Mouse (Mus musculus) stomach, embryonic 16.5 days (tissue): ENCODE results near the gene Rnf213. TPM values are rescaled to one million over a fixed set of nuclear protein-coding genes. Genes with fewer than 3 reads are reported as not detected.

Experiments used
- ATAC-seq: fragments of 200-750 bp; cut with Nextera tagmentation; 2 replicates; pipeline ENCODE4 v1.8.0; 2017; ENCODE audit warnings: moderate number of reproducible peaks, moderate TSS enrichment; ENCODE audit not compliant: insufficient read depth, low FRiP score
- H3K27ac ChIP-seq: fragments of 300-500 bp; sonication (generic); 2 replicates; pipeline ENCODE4 v1.5.1; 2014; ENCODE audit warnings: low read length
- H3K27me3 ChIP-seq: fragments of 300-500 bp; sonication (generic); 2 replicates; pipeline ENCODE4 v1.6.1; 2014; ENCODE audit warnings: low read length, control low read depth, mixed read lengths; ENCODE audit not compliant: control insufficient read depth, insufficient read depth
- H3K36me3 ChIP-seq: fragments of 300-500 bp; sonication (generic); 2 replicates; pipeline ENCODE4 v1.6.1; 2014; ENCODE audit warnings: low read length; ENCODE audit not compliant: control insufficient read depth, insufficient read depth
- H3K4me1 ChIP-seq: fragments of 300-500 bp; sonication (generic); 2 replicates; pipeline ENCODE4 v1.6.1; 2014; ENCODE audit warnings: low read length, control low read depth, mixed read lengths; ENCODE audit not compliant: control insufficient read depth, insufficient read depth
- H3K4me2 ChIP-seq: fragments of 300-500 bp; sonication (generic); 2 replicates; pipeline ENCODE4 v1.6.1; 2014; ENCODE audit warnings: low read depth, low read length, mixed read lengths
- H3K4me3 ChIP-seq: fragments of 300-500 bp; sonication (generic); replicated peaks from 2 replicates; pipeline ENCODE4 v1.5.1; 2014; ENCODE audit warnings: mild to moderate bottlenecking, low read length
- H3K9ac ChIP-seq: fragments of 300-500 bp; sonication (generic); 2 replicates; pipeline ENCODE4 v1.6.1; 2014; ENCODE audit warnings: low read length
- H3K9me3 ChIP-seq: fragments of 300-500 bp; sonication (generic); replicated peaks from 2 replicates; pipeline ENCODE4 v1.6.1; 2016; ENCODE audit warnings: low read length, control low read depth; ENCODE audit not compliant: control insufficient read depth
- WGBS: fragments of 180-500 bp; shearing (Covaris S2); extraction: QIAGEN DNeasy Blood & Tissue Kit; methylation state at CpG from one replicate; pipeline ENCODE4 v1.1.7; 2014; 5-methylcytosine and 5-hydroxymethylcytosine counted together
- polyA plus RNA-seq: library from polyadenylated mRNA; unstranded; fragments of >200 nt; fragmentation: Nextera tagmentation; extraction: Ambion mirVana; gene quantifications from 2 replicates; pipeline ENCODE4 v1.2.1, GENCODE M21; 2015

Rnf213 gene
- polyA plus RNA-seq, 1 experiment from 2014 or later: 7.3 TPM

DNA sequence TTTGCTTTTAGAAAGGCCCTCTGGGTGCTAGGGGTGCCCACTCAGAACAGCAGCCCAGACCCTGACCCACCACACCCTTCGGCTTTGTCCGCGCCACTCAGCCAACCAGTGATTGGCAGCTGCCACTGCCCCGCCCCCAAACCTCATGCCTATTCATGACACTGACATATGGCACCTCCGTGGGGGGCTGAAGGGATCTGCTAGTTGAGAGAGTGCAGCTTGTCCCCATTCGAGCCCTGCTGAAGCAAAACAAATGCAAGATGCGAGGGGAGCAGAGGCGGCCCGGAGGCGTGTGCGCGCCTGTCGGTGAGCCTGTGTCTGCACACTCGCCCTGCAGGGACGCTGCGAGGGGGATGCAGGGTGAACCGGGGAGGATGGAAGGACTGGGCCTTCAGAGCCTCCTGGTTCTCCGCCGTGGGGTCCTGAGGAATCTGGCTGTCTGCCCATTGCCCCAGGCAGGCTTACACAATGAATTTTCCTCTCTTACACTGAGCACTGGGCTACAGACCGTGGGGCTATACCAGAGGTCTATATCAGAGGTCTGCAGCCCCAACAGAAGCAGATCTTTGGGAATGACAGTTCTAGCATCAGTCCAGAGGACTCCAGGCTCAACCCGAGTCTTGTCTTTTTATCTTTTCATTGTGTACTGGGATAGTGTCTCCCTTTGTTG is 122.2 kb downstream of the Rnf213 start:
- WGBS: 6% methylated on average over 21 of the region's 21 CpGs
- no peak for ATAC-seq
- H3K36me3 ChIP-seq: no peaks in the 10 kb centered on the region
- H3K4me3 ChIP-seq: no peak overlapping the region
- H3K4me2 ChIP-seq: peak overlapping the region; percentile 27; the same call in 1 of the 2 replicates
- H3K9me3 ChIP-seq: no peaks in the 10 kb centered on the region
- peak overlapping the region; percentile 7; the same call in 1 of the 2 replicates for H3K9ac ChIP-seq
- H3K4me1 ChIP-seq: no peaks in the 10 kb centered on the region; the same call in 1 of the 2 replicates
- no peak overlapping the region for H3K27ac ChIP-seq
- H3K27me3 ChIP-seq: peaks cover 11% of the 10 kb centered on the region; the same call in 1 of the 2 replicates

DNA sequence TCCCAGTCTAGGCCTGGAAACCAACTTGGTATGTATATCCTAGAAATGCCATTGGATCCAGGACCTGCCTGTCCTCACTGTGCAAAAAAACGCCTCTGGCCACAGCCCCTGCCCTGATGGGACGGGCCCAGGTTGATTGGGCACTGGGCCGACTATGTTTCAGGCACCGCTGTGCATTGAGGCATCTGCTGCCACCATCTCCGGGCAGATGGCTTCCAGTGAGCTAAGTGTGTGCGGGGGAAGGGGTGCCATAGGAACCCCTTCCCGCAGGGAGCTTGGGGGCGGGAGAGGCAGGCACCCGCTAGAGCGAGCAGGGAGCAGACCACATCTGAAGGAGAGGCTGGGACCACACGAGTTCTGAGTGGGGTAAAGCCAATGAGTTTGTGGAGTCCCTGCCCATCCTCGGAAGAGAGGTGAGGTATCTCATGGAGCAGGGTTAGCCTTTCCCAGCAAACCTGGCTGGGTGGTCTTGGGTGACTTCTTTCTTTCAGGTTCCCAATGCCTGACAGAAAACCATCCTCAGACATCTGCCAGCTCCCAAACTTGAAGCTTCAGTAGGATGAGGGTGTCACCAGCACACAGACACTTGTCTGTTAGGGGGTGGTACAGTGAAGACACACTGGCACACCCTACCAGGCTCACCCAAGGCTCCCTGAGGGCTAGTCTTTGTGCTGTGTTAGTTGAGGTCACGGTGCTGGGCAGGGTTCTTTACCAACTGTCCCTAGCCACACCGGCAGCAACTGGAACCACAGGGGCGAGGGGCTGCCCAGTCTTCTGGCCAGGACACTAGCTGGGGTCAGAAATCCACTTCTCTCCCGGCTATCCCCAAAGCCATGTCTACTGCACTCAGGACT is 123.2 kb downstream of the Rnf213 start:
- H3K4me2 ChIP-seq: no peak overlapping the region
- peaks cover 3% of the 10 kb centered on the region; the same call in 1 of the 2 replicates for H3K4me1 ChIP-seq
- peaks cover 11% of the 10 kb centered on the region; the same call in 1 of the 2 replicates for H3K27me3 ChIP-seq
- no peaks in the 10 kb centered on the region for H3K9me3 ChIP-seq
- WGBS: 76% methylated on average over 16 of the region's 16 CpGs
- ATAC-seq: no peak
- no peaks in the 10 kb centered on the region for H3K36me3 ChIP-seq
- no peak overlapping the region for H3K4me3 ChIP-seq
- H3K9ac ChIP-seq: no peak overlapping the region
- no peak overlapping the region for H3K27ac ChIP-seq

DNA sequence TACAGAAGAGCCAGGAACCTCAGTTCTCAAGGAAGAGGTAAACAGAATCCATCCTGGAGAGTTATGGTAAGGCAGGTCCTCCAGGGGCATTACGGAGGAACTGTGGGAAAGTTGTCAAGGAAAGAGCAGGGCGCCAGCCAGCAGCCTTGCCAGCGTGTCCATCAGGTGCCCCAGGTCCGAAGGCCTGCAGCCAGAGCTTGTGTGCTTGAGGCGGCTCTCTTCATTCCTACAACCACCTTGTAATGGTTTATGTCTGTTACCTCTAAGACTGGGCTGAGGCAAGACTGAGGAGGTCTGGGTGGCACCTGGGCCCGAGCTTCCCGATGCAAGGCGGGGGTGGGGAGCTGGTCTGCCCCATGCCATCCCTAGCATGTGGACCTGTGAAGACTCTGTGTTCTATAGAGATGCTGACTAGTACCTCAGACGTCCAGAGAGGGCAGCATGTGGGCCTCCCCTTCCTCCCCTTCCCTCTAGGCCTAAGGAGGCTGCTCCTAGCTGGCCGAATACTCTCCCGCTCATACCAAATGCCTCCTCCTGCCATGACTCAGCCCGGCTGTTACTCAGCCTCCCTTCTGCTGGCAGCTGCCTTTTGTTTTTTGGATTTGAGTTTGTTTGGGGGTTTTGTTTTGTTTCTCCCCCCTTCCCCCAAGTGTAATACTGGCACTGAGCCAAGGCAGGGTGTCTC is 123.9 kb downstream of the Rnf213 start:
- 61% methylated on average over 12 of the region's 12 CpGs for WGBS
- H3K27ac ChIP-seq: no peak overlapping the region
- no peak; the same call in 1 of the 2 replicates for ATAC-seq

DNA sequence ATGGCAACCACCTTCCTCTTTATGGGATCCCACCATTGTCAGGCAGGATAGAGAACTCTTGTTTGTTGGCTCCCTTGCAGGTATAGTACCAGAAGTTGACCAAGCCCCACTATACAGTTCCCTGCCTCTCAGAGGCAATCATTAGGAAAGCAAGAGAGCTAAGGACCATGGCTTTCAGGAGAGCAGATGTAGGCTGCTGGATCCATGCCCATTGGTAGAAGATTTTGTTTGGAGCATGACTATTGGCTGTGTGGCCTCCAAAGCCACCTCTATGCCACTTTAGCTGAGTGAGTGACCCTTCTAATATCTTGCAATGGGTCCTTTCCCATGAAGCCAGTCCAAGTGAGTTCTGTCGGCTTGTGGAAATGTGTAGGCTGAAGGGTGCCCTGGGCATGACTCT is 126.5 kb downstream of the Rnf213 start:
- H3K27ac ChIP-seq: no peak overlapping the region
- H3K4me3 ChIP-seq: no peak overlapping the region
- peaks cover 3% of the 10 kb centered on the region; the same call in 1 of the 2 replicates for H3K4me1 ChIP-seq
- H3K27me3 ChIP-seq: peaks cover 7% of the 10 kb centered on the region; the same call in 1 of the 2 replicates
- no peak overlapping the region for H3K9ac ChIP-seq
- H3K4me2 ChIP-seq: no peak overlapping the region
- no peaks in the 10 kb centered on the region for H3K9me3 ChIP-seq
- ATAC-seq: no peak
- no peaks in the 10 kb centered on the region for H3K36me3 ChIP-seq
- WGBS: 100% methylated on average over 1 of the region's 1 CpGs

More for the DNA sequence above, 123.9 kb downstream of the Rnf213 start:
- peaks cover 11% of the 10 kb centered on the region; the same call in 1 of the 2 replicates for H3K27me3 ChIP-seq
- no peaks in the 10 kb centered on the region for H3K36me3 ChIP-seq
- H3K9ac ChIP-seq: no peak overlapping the region
- H3K4me1 ChIP-seq: peaks cover 3% of the 10 kb centered on the region; the same call in 1 of the 2 replicates
- no peak overlapping the region for H3K4me2 ChIP-seq
- no peak overlapping the region for H3K4me3 ChIP-seq
- no peaks in the 10 kb centered on the region for H3K9me3 ChIP-seq

GRCm38 (mm10) chr11:119520005-119520712 is 127.3 kb downstream of the Rnf213 start:
- H3K9ac ChIP-seq: no peak overlapping the region; the same call in 1 of the 2 replicates
- H3K36me3 ChIP-seq: no peaks in the 10 kb centered on the region
- no peaks in the 10 kb centered on the region for H3K9me3 ChIP-seq
- no peak overlapping the region for H3K27ac ChIP-seq
- 0 out of 2 replicates have a peak, but pooled peaks cover 7% of the 10 kb centered on the region for H3K4me1 ChIP-seq
- WGBS: 34% methylated on average over 5 of the region's 5 CpGs
- H3K27me3 ChIP-seq: no peaks in the 10 kb centered on the region; the same call in 1 of the 2 replicates
- ATAC-seq: no peak
- no peak overlapping the region for H3K4me3 ChIP-seq
- no peak overlapping the region for H3K4me2 ChIP-seq

DNA sequence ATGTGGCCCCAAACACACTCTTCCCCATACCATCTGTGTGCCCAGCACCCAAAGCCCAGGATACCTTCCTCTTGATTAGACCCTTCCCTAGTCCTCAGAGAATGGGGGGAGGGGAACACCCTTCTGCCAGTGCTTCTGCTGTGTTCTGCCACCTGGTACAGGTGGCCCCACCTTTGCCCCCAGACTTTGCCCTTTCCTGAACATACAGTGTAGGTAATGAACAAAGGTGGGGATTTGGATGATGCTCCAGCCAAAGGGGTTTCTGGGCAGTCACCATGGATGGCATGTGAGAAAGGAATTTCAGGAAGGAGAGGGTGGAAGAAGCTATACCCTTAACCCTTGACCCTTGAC is 127.8 kb downstream of the Rnf213 start:
- 0 out of 2 replicates have a peak, but pooled peaks cover 7% of the 10 kb centered on the region for H3K4me1 ChIP-seq
- no peak overlapping the region for H3K4me3 ChIP-seq
- no peaks in the 10 kb centered on the region for H3K27me3 ChIP-seq
- H3K36me3 ChIP-seq: no peaks in the 10 kb centered on the region
- H3K4me2 ChIP-seq: no peak overlapping the region
- ATAC-seq: no peak
- no peak overlapping the region for H3K27ac ChIP-seq
- no peak overlapping the region; the same call in 1 of the 2 replicates for H3K9ac ChIP-seq
- no peaks in the 10 kb centered on the region for H3K9me3 ChIP-seq

DNA sequence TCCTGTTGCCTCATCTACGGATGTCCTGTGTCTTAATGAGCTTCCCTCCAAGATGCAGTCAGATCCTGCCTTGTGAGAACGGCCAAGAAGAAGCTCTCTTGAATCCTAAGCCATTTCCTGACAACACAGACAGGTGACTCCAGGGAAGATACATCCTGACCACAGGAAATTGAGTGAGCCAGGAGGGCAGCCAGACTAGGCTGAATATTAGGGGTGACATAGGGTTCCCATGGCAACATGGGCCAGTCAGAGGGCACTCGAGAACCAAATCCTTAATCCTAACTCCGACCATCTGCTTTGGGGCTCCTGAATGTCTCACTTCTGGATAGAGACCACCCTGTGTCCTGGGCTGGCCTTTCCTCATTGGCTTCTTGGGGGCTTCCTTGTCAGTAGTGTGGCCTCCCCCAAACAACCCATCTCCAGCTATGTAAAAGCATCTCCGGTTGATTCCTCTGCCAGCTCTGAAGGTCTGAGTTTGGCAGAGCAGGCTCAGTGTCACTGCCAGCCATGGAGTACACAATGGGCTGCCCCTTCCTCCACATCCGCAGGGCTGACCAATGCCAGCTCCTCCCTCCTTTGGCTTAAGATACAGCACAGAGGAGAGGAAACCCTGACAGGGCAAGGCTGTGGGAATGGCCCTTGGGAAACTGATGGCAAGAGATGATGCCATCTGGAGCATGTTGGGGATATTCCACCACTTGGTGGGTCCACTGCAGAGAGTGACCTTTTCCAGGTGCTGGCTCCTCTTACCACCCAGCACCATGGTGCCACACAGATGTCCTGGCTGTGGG is 129.2 kb downstream of the Rnf213 start:
- no peak for ATAC-seq
- WGBS: 82% methylated on average over 6 of the region's 6 CpGs

DNA sequence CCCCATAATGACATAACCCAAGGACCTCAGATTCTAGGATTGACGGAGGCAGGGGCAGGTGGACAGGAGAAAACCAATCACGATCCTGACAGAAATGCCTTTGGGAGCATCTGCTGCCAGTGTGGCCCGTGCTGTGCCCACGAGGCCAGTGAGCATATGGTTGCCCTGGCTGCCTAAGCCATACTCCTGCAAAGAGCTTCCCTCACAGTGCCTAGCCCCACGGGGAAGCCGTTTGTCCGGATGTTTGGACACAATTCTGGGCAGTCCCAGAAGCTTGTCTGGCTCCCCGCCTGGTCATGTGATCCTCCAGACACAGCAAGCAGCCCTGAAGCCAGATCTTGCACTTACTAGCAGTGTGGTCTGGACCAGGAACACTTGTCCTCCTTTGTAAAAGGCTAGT is 129.9 kb downstream of the Rnf213 start:
- H3K36me3 ChIP-seq: no peaks in the 10 kb centered on the region
- H3K9me3 ChIP-seq: no peaks in the 10 kb centered on the region
- no peak overlapping the region for H3K4me3 ChIP-seq
- 0 out of 2 replicates have a peak, but pooled peaks cover 7% of the 10 kb centered on the region for H3K4me1 ChIP-seq
- no peaks in the 10 kb centered on the region for H3K27me3 ChIP-seq
- H3K4me2 ChIP-seq: no peak overlapping the region
- ATAC-seq: no peak
- 74% methylated on average over 8 of the region's 8 CpGs for WGBS
- H3K27ac ChIP-seq: no peak overlapping the region
- H3K9ac ChIP-seq: no peak overlapping the region

More for the DNA sequence above, 129.2 kb downstream of the Rnf213 start:
- H3K9ac ChIP-seq: no peak overlapping the region
- no peaks in the 10 kb centered on the region for H3K36me3 ChIP-seq
- no peak overlapping the region for H3K4me2 ChIP-seq
- no peaks in the 10 kb centered on the region for H3K27me3 ChIP-seq
- no peak overlapping the region for H3K27ac ChIP-seq
- no peaks in the 10 kb centered on the region for H3K9me3 ChIP-seq
- H3K4me1 ChIP-seq: 0 out of 2 replicates have a peak, but pooled peaks cover 7% of the 10 kb centered on the region
- H3K4me3 ChIP-seq: no peak overlapping the region
